Mouse (Mus musculus) left cerebral cortex, adult 6 months (tissue): ENCODE measurements around the gene Dcaf12l1. TPM values are rescaled to one million over a fixed set of nuclear protein-coding genes. Genes with fewer than 3 reads are reported as not detected.

Experiments used
- long read RNA-seq, 2 experiments: library from polyadenylated mRNA; unstranded; transcript quantifications; one replicate each; pipeline ENCODE4 v2.0.0; 2019 to 2020
- polyA plus RNA-seq: library from polyadenylated mRNA; unstranded; fragments of <200 nt; fragmentation: Nextera tagmentation; gene quantifications from 2 replicates; pipeline ENCODE4 v1.2.3, GENCODE M21; 2021

The Dcaf12l1 gene
- 25.7 and 32.9 TPM in 2 replicates for polyA plus RNA-seq
- long read RNA-seq, experiment 1, transcript Dcaf12l1-202 (2 exons, 3,495 nt) = minor isoform, 70 of 271 reads
- long read RNA-seq, experiment 1, transcript Dcaf12l1-201 (2 exons, 3,509 nt) = major isoform, 199 of 271 reads
- long read RNA-seq, experiment 1, partial matches to known transcripts = 1 of 271 reads
- long read RNA-seq, experiment 1, other reads (novel, unspliced or antisense) = 1 of 271 reads
- long read RNA-seq, experiment 2, transcript Dcaf12l1-202 (2 exons, 3,495 nt) = minor isoform, 17 of 104 reads
- long read RNA-seq, experiment 2, transcript Dcaf12l1-201 (2 exons, 3,509 nt) = major isoform, 74 of 104 reads
- long read RNA-seq, experiment 2, partial matches to known transcripts = 0 of 104 reads
- long read RNA-seq, experiment 2, other reads (novel, unspliced or antisense) = 13 of 104 reads

DNA sequence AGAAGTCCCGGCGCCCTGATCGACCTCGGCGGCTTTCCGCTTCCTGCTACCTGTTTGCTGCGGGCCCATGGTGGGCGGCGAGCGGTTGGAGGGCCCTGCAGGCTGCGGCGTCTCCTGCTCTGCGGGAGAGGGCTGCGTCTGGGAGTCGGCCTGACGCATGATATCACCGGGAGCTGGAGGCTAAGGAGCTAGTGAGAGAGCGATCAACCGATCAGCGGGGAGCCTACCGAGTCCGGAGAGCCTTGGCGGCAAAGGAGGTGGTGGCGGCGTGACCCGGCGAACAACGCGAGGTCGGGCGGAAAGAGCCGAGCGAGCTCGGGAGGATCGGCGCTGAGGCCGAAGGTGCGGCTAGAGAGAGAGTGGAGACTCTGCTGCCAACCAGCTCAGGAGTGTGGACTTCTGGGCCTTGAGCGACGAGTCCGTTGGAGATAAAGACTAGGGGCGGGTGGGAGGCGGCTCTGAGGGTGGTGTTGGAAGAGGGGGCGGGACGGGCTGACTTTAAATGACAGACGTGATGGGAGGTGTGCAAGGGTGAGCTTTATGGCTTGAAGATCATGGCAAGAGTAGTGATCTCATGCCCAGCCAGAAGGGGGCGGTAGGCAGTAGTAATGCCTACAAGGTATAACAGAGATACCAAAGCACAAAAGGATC lies at the start of gene Dcaf12l1:
TSS of gene Dcaf12l1 (minus strand) at position 437 of the 651 bp plus-strand sequence.

